Mouse (Mus musculus): Measurements from ENCODE around the gene Lrrc8c. TPM values are rescaled to one million over a fixed set of nuclear protein-coding genes. Genes with fewer than 3 reads are reported as not detected.
A peak's percentile ranks its signal among the peaks of the same experiment; 100 is the strongest.
"Not testable (repeated sequence)": the region's sequence is repeated elsewhere in the genome, so short reads cannot be mapped to it uniquely, and the experiment has no call there.

Gene Lrrc8c
- polyA plus RNA-seq, 1 experiment from 2014 or later = 16.4 TPM

DNA sequence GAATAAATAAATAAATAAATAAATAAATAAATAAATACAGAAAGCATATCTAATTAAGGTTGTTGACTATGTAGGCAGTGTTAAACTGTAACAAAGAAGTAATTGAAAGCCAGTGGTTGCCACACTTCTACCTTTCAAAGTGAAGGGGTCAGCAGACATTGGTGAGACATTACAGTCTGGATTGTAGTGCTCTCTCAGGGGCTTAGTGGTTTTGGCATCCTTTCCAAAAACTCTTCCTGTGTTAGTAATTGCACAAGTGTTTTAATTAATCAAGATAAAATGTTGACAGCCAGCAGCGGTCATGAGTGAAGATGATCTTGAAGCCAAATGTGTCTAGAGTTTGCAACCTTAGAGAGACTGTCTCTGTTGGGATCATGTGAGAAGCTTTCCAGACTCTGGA lies 110.8 kb downstream of the Lrrc8c start:
- no peak overlapping the region for H3K4me3 ChIP-seq
- H3K4me1 ChIP-seq (replicated peaks) = no peaks in the 10 kb centered on the region
- H3K27ac ChIP-seq (replicated peaks) = no peak overlapping the region
- no peaks in the 10 kb centered on the region for H3K9me3 ChIP-seq
- no peaks in the 10 kb centered on the region for H3K27me3 ChIP-seq
- no peak overlapping the region for H3K9ac ChIP-seq
- WGBS = 84% methylated on average over 1 of the region's 1 CpGs
- no peak for ATAC-seq (ENCODE audit: low FRiP score, low read depth)
- no peaks in the 10 kb centered on the region for H3K36me3 ChIP-seq
- H3K4me2 ChIP-seq = no peak overlapping the region

DNA sequence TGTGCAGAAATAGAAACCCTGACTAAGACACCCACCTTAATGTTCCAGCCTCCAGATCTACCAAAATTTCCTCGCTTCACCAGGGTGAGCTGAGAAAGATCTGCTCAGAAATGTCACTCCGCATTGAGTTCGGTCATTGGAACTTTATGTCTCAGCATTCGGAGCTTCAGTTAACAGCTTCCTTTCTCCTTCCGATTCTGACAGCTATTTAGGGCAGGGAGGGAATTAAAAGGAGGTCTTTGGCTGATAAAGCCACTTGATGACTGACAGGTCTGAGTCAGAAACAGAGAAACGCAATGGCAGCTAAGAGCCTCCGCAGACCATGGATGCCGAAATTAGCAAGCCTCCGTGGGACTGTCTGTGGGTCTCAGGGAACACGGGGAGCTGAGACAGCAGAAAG lies 112.9 kb downstream of the Lrrc8c start:
- no peaks in the 10 kb centered on the region for H3K4me1 ChIP-seq (replicated peaks)
- no peak overlapping the region for H3K4me3 ChIP-seq
- H3K27me3 ChIP-seq = no peaks in the 10 kb centered on the region
- ATAC-seq (ENCODE audit: low FRiP score, low read depth) = no peak
- H3K27ac ChIP-seq (replicated peaks) = no peak overlapping the region
- WGBS = 87% methylated on average over 10 of the region's 10 CpGs
- no peaks in the 10 kb centered on the region for H3K36me3 ChIP-seq
- no peak overlapping the region for H3K9ac ChIP-seq
- no peak overlapping the region for H3K4me2 ChIP-seq
- H3K9me3 ChIP-seq = no peaks in the 10 kb centered on the region

DNA sequence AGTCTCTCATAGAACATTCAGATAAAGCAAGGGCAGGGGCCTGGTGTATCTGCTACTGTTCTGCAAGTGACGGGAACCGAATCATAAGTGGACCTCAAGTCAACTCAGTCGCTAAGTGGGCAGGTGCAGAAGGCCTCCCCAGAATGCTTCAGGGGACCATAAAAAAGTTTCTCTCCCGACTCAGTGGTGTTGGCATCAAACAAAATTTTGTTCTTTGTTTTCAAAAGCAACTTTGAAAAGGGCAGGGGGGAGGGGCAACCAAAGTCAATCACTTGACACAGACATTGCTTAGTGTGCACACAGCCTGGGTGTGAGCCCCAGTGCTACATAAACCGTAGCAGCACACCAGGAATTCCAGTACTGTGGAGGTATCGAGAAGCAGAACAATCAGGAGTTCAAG lies 116.4 kb downstream of the Lrrc8c start:
- Histone ChIP-seq H3K9ac (no peak overlapping the region), H3K36me3 (no peaks in the 10 kb centered on the region), H3K27ac (replicated peaks) (no peak overlapping the region), H3K4me3 (no peak overlapping the region), H3K4me2 (no peak overlapping the region), H3K9me3 (no peaks in the 10 kb centered on the region), H3K27me3 (no peaks in the 10 kb centered on the region), H3K4me1 (replicated peaks) (no peaks in the 10 kb centered on the region)
- 70% methylated on average over 6 of the region's 6 CpGs for WGBS
- no peak for ATAC-seq (ENCODE audit: low FRiP score, low read depth)

DNA sequence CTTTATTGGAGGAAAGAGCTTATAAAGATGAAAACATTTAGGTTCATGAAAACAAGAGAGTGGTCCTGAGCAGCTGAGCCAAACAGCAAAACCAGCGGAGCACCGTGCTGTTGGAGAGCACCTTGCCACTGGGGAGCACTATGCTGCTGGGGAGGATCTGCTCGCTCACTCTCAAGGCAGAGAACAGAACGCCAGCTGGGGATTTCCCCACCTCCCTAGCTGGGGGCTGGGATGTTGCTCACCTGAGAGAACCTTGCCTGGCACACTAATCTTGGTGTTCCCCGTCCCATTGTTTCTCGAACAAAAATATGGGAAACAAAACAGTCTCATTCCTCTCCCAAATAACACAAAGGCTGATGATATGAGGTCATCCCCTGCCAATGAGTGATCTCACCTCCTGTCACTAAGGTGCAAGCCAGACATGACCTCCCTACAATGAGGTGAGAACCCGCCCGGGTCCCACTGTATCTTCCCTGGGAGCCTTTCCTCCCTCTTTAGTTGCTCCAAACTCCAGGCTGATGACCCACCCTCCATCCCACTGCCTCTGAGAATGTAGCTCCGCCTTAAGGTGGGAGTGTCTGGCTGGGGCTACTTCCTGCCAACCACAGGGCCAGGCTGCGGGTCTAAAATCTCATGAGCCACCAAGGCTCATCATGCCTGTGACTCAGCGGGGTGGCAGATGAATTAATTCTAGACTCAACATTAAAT lies 117.5 kb downstream of the Lrrc8c start:
- Histone ChIP-seq H3K36me3 (no peaks in the 10 kb centered on the region), H3K4me2 (no peak overlapping the region), H3K4me3 (no peak overlapping the region), H3K9me3 (no peaks in the 10 kb centered on the region), H3K27ac (replicated peaks) (no peak overlapping the region), H3K9ac (no peak overlapping the region), H3K27me3 (no peaks in the 10 kb centered on the region), H3K4me1 (replicated peaks) (no peaks in the 10 kb centered on the region)
- 82% methylated on average over 11 of the region's 11 CpGs for WGBS
- ATAC-seq (ENCODE audit: low FRiP score, low read depth) = no peak

DNA sequence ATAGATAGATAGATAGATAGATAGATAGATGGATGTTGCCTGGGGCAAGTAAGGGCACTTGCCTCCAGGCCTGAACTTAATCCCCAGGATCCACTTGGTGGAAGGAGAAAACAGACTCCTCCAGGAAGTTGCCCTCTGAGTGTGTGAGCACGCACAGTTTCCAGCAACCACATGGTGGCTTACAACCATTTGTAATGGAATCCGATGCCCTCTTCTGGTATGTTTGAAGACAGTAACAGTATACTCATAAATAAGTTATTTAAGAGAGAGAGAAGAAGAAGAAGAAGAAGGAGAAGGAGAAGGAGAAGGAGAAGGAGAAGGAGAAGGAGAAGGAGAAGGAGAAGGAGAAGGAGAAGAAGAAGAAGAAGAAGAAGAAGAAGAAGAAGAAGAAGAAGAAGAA lies 119.1 kb downstream of the Lrrc8c start:
- not testable (repeated sequence) for H3K9me3 ChIP-seq; H3K4me1 ChIP-seq (replicated peaks); H3K27ac ChIP-seq (replicated peaks); H3K27me3 ChIP-seq; H3K9ac ChIP-seq; H3K36me3 ChIP-seq; ATAC-seq (ENCODE audit: low FRiP score, low read depth); H3K4me3 ChIP-seq; H3K4me2 ChIP-seq
- WGBS = 96% methylated on average over 2 of the region's 2 CpGs

DNA sequence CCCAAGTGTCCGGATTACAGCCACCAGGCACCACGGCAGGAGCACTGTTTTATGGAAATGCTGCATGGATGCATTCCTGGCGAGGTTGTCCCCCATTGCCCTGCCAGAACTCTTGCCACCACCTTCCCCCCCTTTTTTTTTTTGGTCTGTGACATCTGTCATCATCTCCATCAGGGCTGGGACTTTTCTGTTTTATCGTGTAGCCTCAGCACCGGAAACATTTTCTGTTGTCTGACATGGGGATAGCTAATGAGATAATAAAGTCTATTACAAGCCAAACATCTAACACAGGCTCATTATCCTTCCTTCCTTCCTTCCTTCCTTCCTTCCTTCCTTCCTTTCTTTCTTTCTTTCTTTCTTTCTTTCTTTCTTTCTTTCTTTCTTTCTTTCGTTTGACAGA lies 119.7 kb downstream of the Lrrc8c start:
- no peak overlapping the region for H3K4me3 ChIP-seq
- no peaks in the 10 kb centered on the region for H3K9me3 ChIP-seq
- 89% methylated on average over 6 of the region's 6 CpGs for WGBS
- H3K27me3 ChIP-seq = no peaks in the 10 kb centered on the region
- H3K4me2 ChIP-seq = no peak overlapping the region
- no peaks in the 10 kb centered on the region for H3K36me3 ChIP-seq
- no peak for ATAC-seq (ENCODE audit: low FRiP score, low read depth)
- no peaks in the 10 kb centered on the region for H3K4me1 ChIP-seq (replicated peaks)
- H3K9ac ChIP-seq = no peak overlapping the region
- no peak overlapping the region for H3K27ac ChIP-seq (replicated peaks)

DNA sequence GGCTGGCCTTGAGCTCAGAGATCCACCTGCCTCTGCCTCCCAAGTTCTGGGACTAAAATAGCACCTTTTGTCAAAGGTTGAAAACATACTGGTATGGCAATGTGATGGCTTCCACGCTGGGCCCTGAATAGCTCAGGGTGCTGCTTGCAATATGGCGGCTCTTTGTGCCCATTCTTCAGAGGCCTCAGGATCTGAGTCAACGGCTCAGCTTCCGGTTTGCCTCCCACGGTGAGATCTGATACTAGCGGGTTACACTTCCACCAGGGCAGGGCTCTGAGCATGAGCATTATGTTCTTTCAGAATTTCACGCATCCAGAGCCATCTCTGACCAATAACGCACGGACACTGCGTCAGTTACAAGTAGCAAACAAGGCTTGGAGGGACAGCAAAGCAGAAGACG lies 120.2 kb downstream of the Lrrc8c start:
- ATAC-seq (ENCODE audit: low FRiP score, low read depth) = no peak
- 93% methylated on average over 11 of the region's 11 CpGs for WGBS
- H3K27ac ChIP-seq (replicated peaks) = no peak overlapping the region
- H3K4me3 ChIP-seq = no peak overlapping the region
- no peaks in the 10 kb centered on the region for H3K4me1 ChIP-seq (replicated peaks)
- no peak overlapping the region for H3K9ac ChIP-seq
- H3K27me3 ChIP-seq = no peaks in the 10 kb centered on the region
- no peak overlapping the region for H3K4me2 ChIP-seq
- H3K9me3 ChIP-seq = no peaks in the 10 kb centered on the region
- no peaks in the 10 kb centered on the region for H3K36me3 ChIP-seq

DNA sequence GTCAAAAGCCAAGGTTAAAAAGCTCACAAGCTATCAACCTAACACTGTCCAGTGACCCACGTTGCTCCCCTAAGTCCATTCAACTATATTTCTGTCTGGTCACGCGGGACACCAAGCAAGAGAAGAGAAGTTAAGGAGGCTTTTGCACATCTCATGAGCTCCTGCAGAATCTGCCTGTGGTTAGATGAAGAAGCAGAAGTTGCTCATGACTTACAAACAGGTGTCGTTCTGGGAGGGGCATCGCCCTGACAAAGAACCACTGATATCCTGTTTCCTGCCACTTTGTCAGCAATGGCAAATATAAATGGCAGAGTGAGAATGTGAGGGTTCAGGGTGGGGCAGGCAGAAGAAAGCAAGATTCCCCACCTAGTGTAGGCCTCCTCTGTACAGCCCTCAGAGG lies 123.3 kb downstream of the Lrrc8c start:
- ATAC-seq (ENCODE audit: low FRiP score, low read depth) = no peak
- no peaks in the 10 kb centered on the region for H3K27me3 ChIP-seq

DNA sequence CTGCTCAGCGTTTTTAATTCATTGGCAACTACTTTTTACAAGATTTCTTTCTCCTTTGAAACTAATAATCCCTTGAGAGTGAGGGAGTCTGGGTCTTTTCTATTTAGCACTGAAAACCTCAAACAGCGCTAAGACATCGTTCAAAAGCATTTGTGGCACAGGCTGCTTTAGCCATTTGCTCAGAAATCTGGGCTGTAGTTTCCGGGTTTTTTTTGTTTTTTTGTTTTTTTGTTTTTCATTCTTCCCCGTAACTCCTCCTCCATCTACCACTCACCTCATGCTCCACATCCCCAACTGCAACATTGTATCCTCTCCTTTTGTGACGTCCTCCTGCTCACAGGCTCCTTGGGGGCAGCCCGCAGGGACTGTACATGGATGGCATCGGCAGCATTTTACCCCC lies 124.1 kb downstream of the Lrrc8c start:
- Histone ChIP-seq H3K9ac (no peak overlapping the region), H3K4me2 (no peak overlapping the region), H3K36me3 (no peaks in the 10 kb centered on the region), H3K4me1 (replicated peaks) (no peaks in the 10 kb centered on the region), H3K4me3 (no peak overlapping the region), H3K27me3 (no peaks in the 10 kb centered on the region), H3K9me3 (no peaks in the 10 kb centered on the region), H3K27ac (replicated peaks) (no peak overlapping the region)
- ATAC-seq (ENCODE audit: low FRiP score, low read depth) = no peak
- WGBS = 74% methylated on average over 8 of the region's 8 CpGs

More for the DNA sequence above, 123.3 kb downstream of the Lrrc8c start:
- Histone ChIP-seq H3K9ac (no peak overlapping the region), H3K36me3 (no peaks in the 10 kb centered on the region), H3K27ac (replicated peaks) (no peak overlapping the region), H3K9me3 (no peaks in the 10 kb centered on the region), H3K4me2 (no peak overlapping the region), H3K4me3 (no peak overlapping the region), H3K4me1 (replicated peaks) (no peaks in the 10 kb centered on the region)
- WGBS = 90% methylated on average over 5 of the region's 5 CpGs

DNA sequence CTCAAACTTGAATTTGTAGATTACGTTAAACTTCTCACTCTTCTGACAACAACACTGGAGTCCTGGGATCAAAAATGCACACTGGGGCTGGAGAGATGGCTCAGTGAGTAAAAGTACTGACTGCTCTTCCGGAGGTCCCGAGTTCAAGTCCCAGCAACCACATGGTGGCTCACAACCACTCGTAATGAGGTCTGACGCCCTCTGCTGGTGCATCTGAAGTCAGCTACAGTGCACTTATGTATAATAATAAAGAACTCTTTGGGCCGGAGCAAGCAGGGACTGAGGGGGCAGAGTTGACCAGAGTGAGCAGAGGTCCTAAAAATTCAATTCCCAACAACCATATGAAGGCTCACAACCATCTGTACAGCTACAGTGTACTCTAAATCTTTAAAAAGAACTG lies 125.0 kb downstream of the Lrrc8c start:
- no peak for ATAC-seq (ENCODE audit: low FRiP score, low read depth)
- no peak overlapping the region for H3K4me3 ChIP-seq
- 89% methylated on average over 6 of the region's 6 CpGs for WGBS
- no peaks in the 10 kb centered on the region for H3K27me3 ChIP-seq
- no peaks in the 10 kb centered on the region for H3K9me3 ChIP-seq
- no peak overlapping the region for H3K4me2 ChIP-seq
- no peaks in the 10 kb centered on the region for H3K4me1 ChIP-seq (replicated peaks)
- H3K9ac ChIP-seq = no peak overlapping the region
- no peaks in the 10 kb centered on the region for H3K36me3 ChIP-seq
- no peak overlapping the region for H3K27ac ChIP-seq (replicated peaks)

DNA sequence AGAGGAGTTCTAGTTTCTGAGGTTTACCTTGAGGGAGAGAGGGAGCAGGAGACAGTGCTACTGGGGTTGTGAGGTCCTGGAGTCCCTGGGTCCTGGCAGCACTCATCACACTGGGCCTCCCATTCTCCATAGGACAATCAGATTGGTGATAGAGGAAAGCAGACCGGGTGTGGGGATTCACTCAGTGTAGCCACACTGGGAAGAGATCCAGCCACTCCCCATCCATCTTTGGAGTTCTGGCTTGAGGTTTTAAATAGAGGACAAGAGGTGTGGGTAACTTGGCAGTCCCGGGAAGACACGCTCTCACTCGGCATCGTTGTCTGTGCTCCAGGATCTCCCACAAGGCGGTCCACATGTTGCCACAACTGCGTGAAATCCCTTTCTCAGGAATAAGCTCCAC lies 127.9 kb downstream of the Lrrc8c start:
- H3K9me3 ChIP-seq = no peaks in the 10 kb centered on the region
- H3K4me3 ChIP-seq = no peak overlapping the region
- no peak overlapping the region for H3K9ac ChIP-seq
- no peak for ATAC-seq (ENCODE audit: low FRiP score, low read depth)
- 89% methylated on average over 7 of the region's 7 CpGs for WGBS
- no peaks in the 10 kb centered on the region for H3K4me1 ChIP-seq (replicated peaks)
- no peaks in the 10 kb centered on the region for H3K27me3 ChIP-seq
- H3K4me2 ChIP-seq = no peak overlapping the region
- H3K27ac ChIP-seq (replicated peaks) = no peak overlapping the region
- H3K36me3 ChIP-seq = no peaks in the 10 kb centered on the region

DNA sequence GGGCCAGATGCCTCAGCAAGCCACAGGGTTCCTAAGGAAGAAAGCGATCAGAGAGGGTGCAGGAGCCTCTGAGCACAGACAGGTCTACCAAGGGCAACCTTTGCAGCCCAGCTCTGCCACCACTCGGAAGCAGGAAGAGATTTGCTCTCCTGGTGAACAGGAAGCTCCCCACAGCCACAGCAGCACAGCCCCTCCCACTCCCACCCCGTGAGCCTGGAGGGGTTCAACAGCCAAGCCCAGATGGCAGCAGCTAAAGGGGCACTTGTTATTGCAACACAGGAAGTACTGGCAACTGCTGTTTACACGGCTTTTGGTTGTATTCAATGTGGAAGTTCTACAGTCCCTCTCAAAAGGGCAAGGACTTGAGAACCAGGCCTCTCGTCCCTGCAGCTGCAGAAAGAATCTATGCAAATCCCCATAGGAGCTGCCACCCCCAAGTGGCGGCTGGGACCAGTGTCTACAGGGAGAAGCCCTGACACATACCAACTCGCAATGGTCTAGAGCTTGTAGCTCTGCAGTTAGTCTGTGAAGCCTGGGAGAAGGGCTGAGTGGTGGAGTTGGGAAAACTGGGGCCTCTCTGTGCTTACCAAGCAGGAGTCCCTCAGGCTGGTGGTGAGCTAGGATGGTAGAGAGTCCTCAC lies 129.6 kb downstream of the Lrrc8c start:
- 57% methylated on average over 7 of the region's 7 CpGs for WGBS

More for the DNA sequence above, 129.6 kb downstream of the Lrrc8c start:
- no peaks in the 10 kb centered on the region for H3K27me3 ChIP-seq
- H3K9ac ChIP-seq = no peak overlapping the region
- no peaks in the 10 kb centered on the region for H3K9me3 ChIP-seq
- no peak overlapping the region for H3K4me2 ChIP-seq
- H3K4me3 ChIP-seq = no peak overlapping the region
- no peaks in the 10 kb centered on the region for H3K36me3 ChIP-seq
- no peak overlapping the region for H3K27ac ChIP-seq (replicated peaks)
- no peaks in the 10 kb centered on the region for H3K4me1 ChIP-seq (replicated peaks)
- ATAC-seq (ENCODE audit: low FRiP score, low read depth) = 0 out of 2 replicates have a peak, but pooled peaks have one; percentile 38
